Mouse (Mus musculus): ENCODE measurements around the gene Gtf2h2.

- TF ChIP-seq CTCF (IDR thresholded peaks at IDR 0.05; ENCODE audit: low read depth, low read length) (no peak), POLR2A (IDR thresholded peaks at IDR 0.05; ENCODE audit: extremely low read depth, insufficient read depth, low read length) (no peak)
These were observed 20.4 kb upstream of the Gtf2h2 start for GRCm38 (mm10) chr13:100512792-100513191.

Measured in liver, adult 2 months (tissue).